Mouse (Mus musculus) c-Kit-positive CD71-negative TER-119-negative erythroid progenitor cells, embryonic 14.5 days (primary cell): Measurements from ENCODE around the gene Col28a1.

Experiments used
- DNase-seq: peaks from one replicate; pipeline ENCODE4 v3.0.0-alpha.2; 2013; ENCODE audit warnings: low read depth

Col28a1 gene

DNA sequence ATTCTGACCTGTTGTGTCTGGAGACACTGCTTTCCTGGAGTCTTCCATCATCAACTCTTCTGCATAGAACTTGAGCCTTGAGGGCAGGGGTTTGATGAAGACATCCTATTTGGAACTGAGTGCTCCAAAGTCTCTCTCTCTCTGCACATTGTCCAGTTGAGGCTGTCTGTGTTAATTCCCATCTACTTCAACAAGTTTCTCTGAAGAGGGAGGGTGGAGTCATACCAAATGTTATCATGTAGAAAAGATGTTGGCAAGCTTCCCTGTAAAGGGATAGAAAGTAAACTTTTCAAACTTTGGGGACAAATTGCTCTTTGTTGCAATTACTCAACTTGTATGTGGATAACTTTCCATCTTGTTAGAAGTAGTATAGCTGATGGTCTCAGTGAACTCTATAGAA lies at the start of gene Col28a1:
Gene Col28a1 (minus strand): TSS at position 101 of the 400 bp plus-strand sequence.
- no peak for DNase-seq

- no peak for DNase-seq
Observed at GRCm38 (mm10) chr6:8228596-8228995, 36.2 kb upstream of the Col28a1 start.

GRCm38 (mm10) chr6:8227035-8227434 lies 34.6 kb upstream of the Col28a1 start:
- DNase-seq: no peak

- DNase-seq: no peak
Observed at GRCm38 (mm10) chr6:8210661-8211060, 18.2 kb upstream of the Col28a1 start.

- DNase-seq: no peak
Observed at GRCm38 (mm10) chr6:8209866-8210186, 17.4 kb upstream of the Col28a1 start.

DNA sequence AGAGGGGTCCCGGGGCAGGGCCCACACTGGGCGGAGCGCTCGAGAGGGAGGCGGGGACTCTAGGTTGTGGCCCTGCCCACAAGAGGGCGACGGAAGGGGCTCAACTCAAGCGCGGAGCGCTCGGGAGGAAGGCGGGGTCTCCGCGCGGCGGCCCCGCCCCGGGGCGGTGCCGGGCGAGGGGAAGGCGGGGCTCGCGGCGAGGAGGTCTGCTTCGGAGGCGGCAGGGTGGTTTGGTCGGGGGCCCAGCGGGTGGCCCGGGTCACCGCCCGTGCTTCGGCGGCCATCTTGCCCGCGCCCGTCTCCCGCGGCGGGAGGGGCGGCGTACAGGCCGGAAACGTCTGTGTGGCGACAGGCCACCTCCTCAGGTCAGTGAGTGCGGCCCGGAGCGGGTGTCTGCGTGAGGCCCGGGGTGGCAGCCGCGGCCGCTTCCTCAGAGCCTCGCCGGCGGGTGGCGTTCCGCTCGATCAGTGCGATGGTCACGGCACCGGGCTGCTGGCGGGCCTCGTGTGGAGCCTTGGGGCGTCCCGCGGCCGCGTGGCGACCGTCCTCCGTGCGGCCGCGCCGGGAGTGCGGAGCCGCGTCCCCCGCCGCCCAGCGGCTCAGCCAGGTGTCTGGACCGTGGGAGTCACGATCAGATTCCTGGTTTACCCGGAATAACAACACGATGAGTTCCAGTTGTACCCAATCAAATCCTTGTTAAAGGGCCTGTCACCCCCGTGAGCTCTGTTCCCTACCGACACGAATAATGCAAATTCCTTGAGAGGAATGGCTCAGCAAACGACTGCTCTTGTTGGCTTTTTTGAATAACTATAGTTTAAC lies 16.8 kb upstream of the Col28a1 start, which contains the start of gene Mios:
Gene Mios (plus strand): TSS at position 176 of the 819 bp plus-strand sequence.
- peak; percentile 67 for DNase-seq

- DNase-seq: no peak
Observed at GRCm38 (mm10) chr6:8189917-8190316, 2.5 kb downstream of the Col28a1 start.

GRCm38 (mm10) chr6:8188599-8189233 lies 3.7 kb downstream of the Col28a1 start:
- no peak for DNase-seq

DNA sequence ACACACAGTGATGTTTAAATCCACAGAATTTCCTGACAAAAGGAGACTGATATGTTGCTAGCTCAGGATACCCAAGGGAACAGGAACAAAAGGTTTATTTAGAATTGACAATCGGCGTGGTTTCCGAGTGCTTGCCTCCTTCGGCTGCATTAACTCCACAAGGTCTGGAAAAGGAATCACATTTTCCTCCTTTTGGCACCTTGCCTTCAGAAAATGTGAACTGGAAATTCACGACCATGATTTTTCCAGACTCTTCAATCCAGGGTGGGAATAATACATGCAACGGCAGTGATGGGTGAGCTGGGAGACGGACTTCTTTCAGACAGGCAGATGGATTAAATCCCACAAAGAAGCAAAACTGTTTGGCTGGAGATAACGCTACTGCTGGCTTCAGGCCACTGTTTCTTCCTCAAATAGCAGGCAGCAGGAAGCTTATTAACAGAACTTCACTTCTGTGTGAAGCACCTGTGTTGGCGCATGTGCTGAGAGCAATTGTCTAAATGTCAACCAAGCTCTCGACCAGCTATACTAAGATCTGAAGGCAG lies 13.9 kb downstream of the Col28a1 start:
- DNase-seq: no peak

- DNase-seq: no peak
Observed at GRCm38 (mm10) chr6:8176116-8176515, 16.3 kb downstream of the Col28a1 start.

- no peak for DNase-seq
Observed at GRCm38 (mm10) chr6:8175346-8175745, 17.1 kb downstream of the Col28a1 start.

GRCm38 (mm10) chr6:8174062-8174461 lies 18.4 kb downstream of the Col28a1 start:
- no peak for DNase-seq

DNA sequence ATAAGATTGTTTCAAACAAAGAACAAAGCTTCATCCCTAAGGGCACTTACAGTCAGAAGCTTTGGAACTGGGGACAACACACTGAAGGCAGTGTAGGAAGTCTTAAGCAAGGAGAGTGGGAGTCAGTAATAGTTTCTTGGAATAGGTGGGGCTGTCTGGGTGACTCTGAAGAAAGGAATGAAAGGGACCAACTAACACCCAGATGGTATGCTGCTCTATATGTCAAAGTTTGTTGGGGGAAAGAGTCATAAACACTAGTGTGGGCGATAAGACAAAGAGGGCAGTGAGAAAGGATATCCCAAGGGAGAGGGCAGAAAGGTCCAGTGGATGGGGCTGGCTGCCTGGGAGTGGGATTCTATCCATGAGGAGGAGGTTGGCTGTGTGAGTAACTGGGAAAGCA lies 20.3 kb downstream of the Col28a1 start:
- DNase-seq: no peak

- no peak for DNase-seq
Observed at GRCm38 (mm10) chr6:8164741-8165140, 27.7 kb downstream of the Col28a1 start.

DNA sequence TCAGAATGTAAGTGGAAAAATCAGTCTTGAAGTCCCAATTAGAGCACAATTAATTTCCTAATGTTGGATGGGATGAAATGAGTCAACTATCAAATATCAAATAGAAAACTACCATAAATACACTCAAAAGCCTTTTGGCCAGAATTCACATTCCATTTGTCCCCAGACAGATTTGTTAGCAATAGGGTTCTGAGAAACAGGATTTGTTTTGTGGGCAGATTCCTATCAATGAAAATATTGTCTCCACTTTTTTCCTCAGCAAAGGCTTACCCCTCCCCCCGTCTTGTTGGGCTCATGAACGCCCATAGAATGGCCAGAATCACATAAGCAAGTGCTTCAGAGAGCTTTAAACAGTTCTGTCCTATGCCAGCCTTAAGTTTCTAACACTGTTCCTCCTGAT lies 32.4 kb downstream of the Col28a1 start:
- DNase-seq: no peak

DNA sequence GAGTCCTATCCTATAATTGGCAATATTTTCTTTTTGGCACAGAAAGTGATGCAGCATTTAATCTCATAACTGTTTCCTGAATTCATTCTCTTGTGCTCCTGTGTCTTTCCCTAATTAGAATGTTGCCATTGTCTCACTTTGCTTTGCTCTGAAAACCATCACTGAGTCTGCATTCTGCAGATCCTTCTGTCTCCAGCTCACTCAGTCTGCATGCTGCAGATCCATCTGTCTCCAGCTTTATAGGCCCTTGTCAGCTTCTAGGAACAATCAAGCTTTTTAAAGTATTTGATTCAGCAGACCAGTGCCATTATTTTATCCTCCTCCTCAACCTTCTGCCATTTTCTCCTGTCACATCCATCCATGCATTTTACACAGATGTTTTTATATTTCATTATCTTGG lies 35.3 kb downstream of the Col28a1 start:
- no peak for DNase-seq

DNA sequence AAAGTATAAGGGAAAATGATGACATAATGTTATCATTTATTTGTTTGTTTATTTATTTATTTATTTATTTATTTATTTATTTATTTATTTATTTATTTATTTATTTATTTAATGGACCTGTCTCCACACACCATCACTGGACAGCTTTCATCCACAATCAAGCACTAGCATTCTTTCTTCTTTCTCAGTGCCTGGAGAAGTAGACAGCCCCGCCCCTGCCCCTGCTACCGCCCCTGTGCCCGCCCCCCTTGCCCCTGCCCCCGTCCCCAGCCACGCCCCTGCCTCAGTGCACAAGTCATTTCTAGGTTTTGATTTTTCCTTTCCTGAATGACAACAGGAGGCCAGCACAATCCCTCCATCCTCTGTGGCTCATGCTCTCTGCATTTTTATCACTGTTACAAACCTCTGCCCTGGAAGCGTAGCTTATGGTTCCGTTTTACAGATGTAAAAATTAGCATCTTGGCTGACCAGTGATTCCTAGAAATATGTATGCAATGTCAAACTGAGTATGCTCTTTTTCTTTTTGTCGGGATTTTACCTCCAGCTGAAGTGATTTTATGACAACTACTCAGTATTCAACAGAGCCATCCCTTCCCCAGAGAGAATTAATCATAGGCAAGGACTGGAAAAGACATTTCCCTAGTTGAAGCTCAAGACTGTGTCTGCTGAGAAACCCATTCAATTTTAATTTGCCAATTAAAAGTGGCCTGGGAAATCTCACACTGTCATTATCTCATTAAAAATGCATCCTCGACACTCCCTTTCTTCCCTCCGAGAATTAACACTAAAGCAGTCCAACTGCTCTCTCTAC lies 39.7 kb downstream of the Col28a1 start:
- DNase-seq: no peak

GRCm38 (mm10) chr6:8148916-8149315 lies 43.5 kb downstream of the Col28a1 start:
- no peak for DNase-seq

- DNase-seq: peak; percentile 9
Observed at GRCm38 (mm10) chr6:8141881-8142280, 50.5 kb downstream of the Col28a1 start.

DNA sequence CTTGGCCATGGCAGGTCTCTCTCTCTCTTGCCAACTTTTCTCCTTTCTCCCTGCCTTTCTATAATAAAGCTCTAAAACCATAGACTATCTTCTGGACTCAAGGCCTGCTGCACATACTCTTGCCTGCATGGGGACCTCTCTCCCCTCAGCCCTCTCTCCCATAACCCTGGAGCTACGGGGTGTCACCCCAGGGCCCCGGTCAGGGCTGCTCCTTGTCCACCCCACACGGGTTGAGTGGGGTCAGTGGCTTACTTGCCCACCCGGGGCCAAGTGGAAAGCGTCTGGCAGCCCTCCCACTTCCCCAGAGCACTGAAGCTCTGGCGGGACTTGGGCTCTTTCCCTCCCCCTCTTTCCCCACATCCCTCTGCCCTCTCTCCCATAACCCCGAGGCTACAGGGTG lies 62.3 kb downstream of the Col28a1 start:
- DNase-seq: no peak

DNA sequence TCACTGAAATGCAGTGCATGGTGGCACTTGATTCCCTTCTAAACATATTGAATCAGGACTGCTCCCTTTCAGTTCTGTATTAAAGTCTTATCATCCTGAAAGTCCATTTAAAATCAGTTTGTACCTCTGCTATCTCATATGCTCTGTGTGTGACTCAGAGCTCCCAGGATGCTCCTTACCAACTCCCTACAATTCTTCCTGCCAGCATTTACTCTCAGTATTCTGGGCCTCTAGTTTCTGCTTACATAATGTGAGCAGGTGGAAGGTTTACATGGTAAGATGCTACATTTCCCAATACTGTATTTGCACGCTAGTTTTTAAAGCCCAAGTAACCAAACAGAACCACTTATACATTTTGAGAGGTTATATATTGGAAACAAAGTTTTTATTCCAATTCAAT lies 64.3 kb downstream of the Col28a1 start:
- DNase-seq: no peak

GRCm38 (mm10) chr6:8126545-8126944 lies 65.9 kb downstream of the Col28a1 start:
- DNase-seq: no peak

DNA sequence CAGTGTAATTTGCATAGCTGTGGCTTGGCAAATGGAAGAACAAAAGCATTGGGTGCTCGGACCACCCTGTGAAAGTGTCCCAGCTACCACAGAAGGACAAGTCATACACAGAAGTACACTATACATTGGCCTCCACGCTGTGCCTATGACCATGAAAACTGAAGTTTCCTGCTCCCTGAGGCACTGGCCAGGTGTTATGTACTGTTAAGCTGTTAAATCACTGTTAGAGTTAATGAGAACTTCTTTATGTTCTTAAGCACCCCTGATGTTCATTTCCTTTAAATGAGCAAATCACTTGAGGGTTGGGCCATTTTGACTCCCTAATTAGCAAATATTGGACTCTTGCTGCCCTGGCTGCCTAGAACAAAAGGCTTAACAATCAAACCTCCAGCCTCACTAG lies 73.3 kb downstream of the Col28a1 start:
- DNase-seq: no peak
